Mouse (Mus musculus): ENCODE data around the gene Slc7a14.
A peak's percentile ranks its signal among the peaks of the same experiment; 100 is the strongest.

Gene Slc7a14

GRCm38 (mm10) chr3:31260964-31261346 lies 49.2 kb downstream of the Slc7a14 start:
- DNase-seq (ENCODE audit: low spot score): no peak

GRCm38 (mm10) chr3:31260329-31260963 lies 49.7 kb downstream of the Slc7a14 start:
- peak; percentile 12 for DNase-seq (ENCODE audit: low spot score)

- no peak for DNase-seq (ENCODE audit: low spot score)
Measured at GRCm38 (mm10) chr3:31259553-31260255, 50.5 kb downstream of the Slc7a14 start.

- no peak for DNase-seq (ENCODE audit: low spot score)
Measured at GRCm38 (mm10) chr3:31254427-31254826, 55.8 kb downstream of the Slc7a14 start.

GRCm38 (mm10) chr3:31253862-31254261 lies 56.3 kb downstream of the Slc7a14 start:
- DNase-seq (ENCODE audit: low spot score): no peak

- no peak for DNase-seq (ENCODE audit: low spot score)
Measured at GRCm38 (mm10) chr3:31252566-31252965, 57.6 kb downstream of the Slc7a14 start.

GRCm38 (mm10) chr3:31243478-31243877 lies 66.7 kb downstream of the Slc7a14 start:
- DNase-seq (ENCODE audit: low spot score): no peak

- no peak for DNase-seq (ENCODE audit: low spot score)
Measured at GRCm38 (mm10) chr3:31240840-31241239, 69.3 kb downstream of the Slc7a14 start.

GRCm38 (mm10) chr3:31239645-31240044 lies 70.5 kb downstream of the Slc7a14 start:
- no peak for DNase-seq (ENCODE audit: low spot score)

GRCm38 (mm10) chr3:31237936-31238335 lies 72.2 kb downstream of the Slc7a14 start:
- DNase-seq (ENCODE audit: low spot score): peak; percentile 49

GRCm38 (mm10) chr3:31236146-31236545 lies 74.0 kb downstream of the Slc7a14 start:
- no peak for DNase-seq (ENCODE audit: low spot score)

GRCm38 (mm10) chr3:31234356-31234755 lies 75.8 kb downstream of the Slc7a14 start:
- DNase-seq (ENCODE audit: low spot score): no peak

- no peak for DNase-seq (ENCODE audit: low spot score)
Measured at GRCm38 (mm10) chr3:31233746-31234312, 76.3 kb downstream of the Slc7a14 start.

- no peak for DNase-seq (ENCODE audit: low spot score)
Measured at GRCm38 (mm10) chr3:31229281-31229680, 80.9 kb downstream of the Slc7a14 start.

GRCm38 (mm10) chr3:31228487-31228886 lies 81.7 kb downstream of the Slc7a14 start:
- no peak for DNase-seq (ENCODE audit: low spot score)

GRCm38 (mm10) chr3:31223551-31223950 lies 86.6 kb downstream of the Slc7a14 start:
- DNase-seq (ENCODE audit: low spot score): no peak

- no peak for DNase-seq (ENCODE audit: low spot score)
Measured at GRCm38 (mm10) chr3:31220040-31220439, 90.1 kb downstream of the Slc7a14 start.

- no peak for DNase-seq (ENCODE audit: low spot score)
Measured at GRCm38 (mm10) chr3:31219483-31219882, 90.7 kb downstream of the Slc7a14 start.

GRCm38 (mm10) chr3:31217523-31217922 lies 92.7 kb downstream of the Slc7a14 start:
- DNase-seq (ENCODE audit: low spot score): no peak

GRCm38 (mm10) chr3:31213802-31214201 lies 96.4 kb downstream of the Slc7a14 start:
- no peak for DNase-seq (ENCODE audit: low spot score)

- no peak for DNase-seq (ENCODE audit: low spot score)
Measured at GRCm38 (mm10) chr3:31212205-31213038, 97.8 kb downstream of the Slc7a14 start.

- no peak for DNase-seq (ENCODE audit: low spot score)
Measured at GRCm38 (mm10) chr3:31209001-31209400, 101.2 kb downstream of the Slc7a14 start.
